Mouse (Mus musculus) midbrain, embryonic 16.5 days (tissue): ENCODE measurements around the gene Tnnc2. TPM values are rescaled to one million over a fixed set of nuclear protein-coding genes. Genes with fewer than 3 reads are reported as not detected.

Experiments used
- ATAC-seq: fragments of 200-750 bp; cut with Nextera tagmentation; 2 replicates; pipeline ENCODE4 v1.8.0; 2017; ENCODE audit warnings: moderate TSS enrichment
- H3K27ac ChIP-seq: fragments of 300-500 bp; sonication (generic); 2 replicates; pipeline ENCODE4 v1.5.1; 2014; ENCODE audit warnings: mild to moderate bottlenecking, low read length, mixed read lengths
- H3K27me3 ChIP-seq: fragments of 300-500 bp; sonication (generic); 2 replicates; pipeline ENCODE4 v1.6.1; 2014; ENCODE audit warnings: low read depth, low read length, mixed read lengths; ENCODE audit not compliant: control insufficient read depth, insufficient read depth
- H3K36me3 ChIP-seq: fragments of 300-500 bp; sonication (generic); 2 replicates; pipeline ENCODE4 v1.6.1; 2014; ENCODE audit warnings: mild to moderate bottlenecking, low read length, moderate library complexity, mixed read lengths; ENCODE audit not compliant: control insufficient read depth, insufficient read depth
- H3K4me1 ChIP-seq: fragments of 300-500 bp; sonication (generic); 2 replicates; pipeline ENCODE4 v1.6.1; 2014; ENCODE audit warnings: mild to moderate bottlenecking, low read length, mixed read lengths; ENCODE audit not compliant: control insufficient read depth, insufficient read depth
- H3K4me2 ChIP-seq: fragments of 300-500 bp; sonication (generic); 2 replicates; pipeline ENCODE4 v1.6.1; 2014; ENCODE audit warnings: mild to moderate bottlenecking, low read length, mixed read lengths
- H3K4me3 ChIP-seq: fragments of 300-500 bp; sonication (generic); 2 replicates; pipeline ENCODE4 v1.5.1; 2014; ENCODE audit warnings: low read depth, mild to moderate bottlenecking, low read length, moderate library complexity, mixed read lengths
- H3K9ac ChIP-seq: fragments of 300-500 bp; sonication (generic); 2 replicates; pipeline ENCODE4 v1.6.1; 2014; ENCODE audit warnings: low read depth, low read length, mixed read lengths
- H3K9me3 ChIP-seq: fragments of 300-500 bp; sonication (generic); replicated peaks from 2 replicates; pipeline ENCODE4 v1.6.1; 2014; ENCODE audit warnings: mild to moderate bottlenecking, low read length, mixed read lengths; ENCODE audit not compliant: control insufficient read depth, poor library complexity, severe bottlenecking
- WGBS: fragments of 180-500 bp; shearing (Covaris S2); extraction: QIAGEN DNeasy Blood & Tissue Kit; methylation state at CpG from one replicate; pipeline ENCODE4 v1.1.7; 2014; 5-methylcytosine and 5-hydroxymethylcytosine counted together
- polyA plus RNA-seq: library from polyadenylated mRNA; unstranded; fragments of >200 nt; fragmentation: Nextera tagmentation; extraction: Ambion mirVana; gene quantifications from 2 replicates; pipeline ENCODE4 v1.2.1, GENCODE M21; 2015

Gene Tnnc2
- polyA plus RNA-seq, 1 experiment from 2014 or later, result 0.43 TPM

GRCm38 (mm10) chr2:164745843-164746479 lies 33.8 kb downstream of the Tnnc2 start, which contains the start of the genes Wfdc3 and Dnttip1:
Gene Wfdc3 (minus strand): TSS chr2:164745931.
Gene Dnttip1 (plus strand): TSS chr2:164745983.
- Histone ChIP-seq H3K27ac (peak within 1 kb of the TSS; percentile 57), H3K27me3 (no peaks in the 10 kb centered on the region), H3K36me3 (peaks cover 3% of the 10 kb centered on the region; the same call in 1 of the 2 replicates), H3K4me2 (peak within 1 kb of the TSS; percentile 91), H3K4me3 (peak within 1 kb of the TSS; percentile 90), H3K4me1 (peaks cover 26% of the 10 kb centered on the region), H3K9me3 (no peaks in the 10 kb centered on the region), H3K9ac (peak within 1 kb of the TSS; percentile 93)
- ATAC-seq, result peak; percentile 93
- under 1% methylated on average over 63 of the region's 70 CpGs for WGBS

DNA sequence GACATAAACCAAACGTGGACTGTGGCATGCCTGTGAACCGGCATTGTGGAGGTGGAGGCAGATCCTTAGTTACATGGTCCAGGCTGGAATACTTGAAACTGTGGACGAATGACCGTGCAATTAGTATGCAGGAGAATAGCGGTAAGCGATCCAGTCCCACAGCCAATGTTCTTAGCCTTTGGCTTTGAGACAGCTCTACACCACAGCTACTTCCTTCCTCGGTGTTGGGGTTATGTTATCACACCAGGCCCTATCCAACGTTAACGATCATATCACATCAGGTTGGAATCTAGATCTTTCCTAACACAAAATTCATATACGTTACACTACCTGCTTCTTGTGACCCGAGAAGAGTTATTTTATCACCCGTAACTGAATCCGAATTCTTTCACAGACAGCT lies 34.8 kb downstream of the Tnnc2 start:
- Histone ChIP-seq H3K9ac (peak overlapping the region; percentile 93), H3K4me2 (peak overlapping the region; percentile 91), H3K27me3 (no peaks in the 10 kb centered on the region), H3K4me3 (peak overlapping the region; percentile 90), H3K36me3 (no peaks in the 10 kb centered on the region), H3K9me3 (no peaks in the 10 kb centered on the region), H3K4me1 (peaks cover 26% of the 10 kb centered on the region), H3K27ac (no peak overlapping the region)
- 77% methylated on average over 13 of the region's 13 CpGs for WGBS
- ATAC-seq, result no peak

DNA sequence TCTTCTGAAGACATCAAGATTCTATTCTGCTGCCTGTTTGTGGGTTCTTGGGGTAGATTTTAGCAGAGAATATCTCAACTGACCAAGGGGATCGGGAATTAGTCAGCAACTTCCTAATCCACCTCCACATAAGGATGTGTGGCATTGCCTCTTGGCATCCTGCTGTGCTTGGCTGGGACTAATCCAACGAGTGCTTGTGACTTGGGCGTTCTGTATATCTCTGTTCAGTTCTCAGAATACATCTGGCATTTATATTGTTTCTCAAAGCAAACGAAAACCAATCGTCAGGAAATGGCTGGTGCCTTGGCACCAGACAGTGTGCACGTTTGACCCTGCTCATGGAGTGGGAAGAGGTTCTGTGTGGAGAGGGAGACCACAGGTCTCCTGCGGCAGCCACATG lies 39.9 kb downstream of the Tnnc2 start:
- H3K27me3 ChIP-seq, result no peaks in the 10 kb centered on the region
- no peaks in the 10 kb centered on the region for H3K36me3 ChIP-seq
- no peak overlapping the region for H3K27ac ChIP-seq
- 50% methylated on average over 7 of the region's 7 CpGs for WGBS
- no peaks in the 10 kb centered on the region for H3K9me3 ChIP-seq
- peaks cover 1% of the 10 kb centered on the region for H3K4me1 ChIP-seq
- no peak overlapping the region for H3K4me2 ChIP-seq
- H3K9ac ChIP-seq, result no peak overlapping the region
- H3K4me3 ChIP-seq, result no peak overlapping the region
- ATAC-seq, result no peak

DNA sequence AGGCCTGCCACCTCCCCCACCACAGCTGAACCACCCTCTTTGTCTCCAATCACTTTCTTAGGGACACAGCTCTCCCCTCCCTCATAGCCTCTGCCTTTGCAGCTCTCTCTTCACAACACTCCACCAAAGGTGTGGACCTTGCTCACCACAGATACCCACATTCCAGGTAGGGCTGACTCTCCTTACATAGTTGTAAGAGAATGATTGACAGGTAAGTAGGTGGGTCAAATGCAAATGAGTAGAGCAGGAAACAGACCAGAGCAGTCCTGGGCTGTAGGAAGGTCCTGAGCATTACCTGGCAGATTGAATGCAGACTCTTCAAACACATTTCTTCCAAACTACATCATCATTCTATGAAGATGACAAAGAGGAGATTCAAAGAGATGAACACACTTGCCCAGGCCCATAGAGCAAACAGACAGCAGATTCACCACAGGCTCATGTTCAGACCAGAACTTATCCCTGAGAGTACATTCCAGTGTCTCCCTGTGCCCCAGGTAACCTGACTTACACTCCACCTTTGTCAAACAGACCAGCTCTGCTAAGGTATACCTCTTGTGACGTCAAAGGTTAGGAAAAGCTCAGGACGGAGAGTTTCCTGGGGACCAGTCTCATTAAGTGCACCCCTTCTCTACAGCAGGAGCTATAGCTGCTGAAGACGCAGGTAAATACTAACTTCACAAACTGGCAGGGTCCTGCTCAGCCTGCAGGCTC lies 42.2 kb downstream of the Tnnc2 start:
- Histone ChIP-seq H3K27ac (no peak overlapping the region), H3K36me3 (no peaks in the 10 kb centered on the region), H3K4me1 (no peaks in the 10 kb centered on the region), H3K9ac (no peak overlapping the region), H3K9me3 (no peaks in the 10 kb centered on the region), H3K27me3 (no peaks in the 10 kb centered on the region), H3K4me3 (no peak overlapping the region), H3K4me2 (no peak overlapping the region)
- ATAC-seq, result no peak
- 67% methylated on average over 3 of the region's 3 CpGs for WGBS

DNA sequence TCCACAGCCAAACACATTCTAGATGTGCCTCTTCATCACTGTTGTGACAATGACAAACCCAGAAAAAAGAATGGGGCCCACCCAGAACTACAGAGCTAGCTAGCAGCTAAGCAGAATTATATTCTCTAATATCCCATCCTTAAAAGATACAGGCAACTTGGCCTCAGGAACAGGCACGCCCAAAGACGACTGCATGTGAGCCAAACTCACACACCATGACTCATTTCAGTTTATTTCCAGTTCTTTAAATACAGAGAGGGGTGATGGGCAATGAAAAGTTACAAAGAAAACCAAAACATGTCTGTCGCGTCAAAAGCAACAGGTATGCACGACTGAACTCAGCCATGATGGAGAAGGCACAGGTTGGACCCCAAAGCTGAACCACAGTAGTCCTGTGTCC lies 44.3 kb downstream of the Tnnc2 start:
- no peaks in the 10 kb centered on the region for H3K27me3 ChIP-seq
- no peak overlapping the region for H3K4me2 ChIP-seq
- H3K9ac ChIP-seq, result no peak overlapping the region
- no peaks in the 10 kb centered on the region for H3K36me3 ChIP-seq
- no peaks in the 10 kb centered on the region for H3K4me1 ChIP-seq
- WGBS, result 90% methylated on average over 5 of the region's 5 CpGs
- ATAC-seq, result no peak
- no peak overlapping the region for H3K4me3 ChIP-seq
- no peak overlapping the region for H3K27ac ChIP-seq
- H3K9me3 ChIP-seq, result no peaks in the 10 kb centered on the region

DNA sequence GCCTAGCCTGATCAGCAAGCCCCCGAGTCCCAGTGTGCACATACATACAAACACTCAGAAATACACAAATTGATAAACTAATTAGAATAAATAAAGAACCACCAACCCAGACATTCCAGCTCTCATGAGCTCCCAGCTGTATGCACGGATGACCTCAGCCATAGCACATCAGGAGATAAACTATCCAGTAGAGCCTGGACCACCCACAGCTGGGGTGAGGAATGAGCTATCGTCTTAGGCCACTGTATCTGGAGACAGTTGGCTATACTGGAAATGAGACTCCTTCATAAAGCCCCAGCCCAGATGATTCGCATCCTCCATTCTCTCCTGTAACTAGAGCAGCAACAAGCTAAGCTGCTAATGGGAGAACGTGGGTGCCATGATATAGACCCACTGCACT lies 44.9 kb downstream of the Tnnc2 start:
- no peak for ATAC-seq
- Histone ChIP-seq H3K9me3 (no peaks in the 10 kb centered on the region), H3K27me3 (no peaks in the 10 kb centered on the region), H3K4me3 (no peak overlapping the region), H3K9ac (no peak overlapping the region), H3K4me1 (no peaks in the 10 kb centered on the region), H3K4me2 (no peak overlapping the region), H3K27ac (no peak overlapping the region), H3K36me3 (no peaks in the 10 kb centered on the region)
- WGBS, result 90% methylated on average over 5 of the region's 5 CpGs

GRCm38 (mm10) chr2:164733259-164733658 lies 46.5 kb downstream of the Tnnc2 start:
- H3K4me3 ChIP-seq, result no peak overlapping the region
- no peak for ATAC-seq
- H3K4me1 ChIP-seq, result no peaks in the 10 kb centered on the region
- H3K9me3 ChIP-seq, result no peaks in the 10 kb centered on the region
- 74% methylated on average over 2 of the region's 2 CpGs for WGBS
- no peaks in the 10 kb centered on the region for H3K27me3 ChIP-seq
- no peak overlapping the region for H3K9ac ChIP-seq
- H3K27ac ChIP-seq, result no peak overlapping the region
- H3K36me3 ChIP-seq, result no peaks in the 10 kb centered on the region
- H3K4me2 ChIP-seq, result no peak overlapping the region

DNA sequence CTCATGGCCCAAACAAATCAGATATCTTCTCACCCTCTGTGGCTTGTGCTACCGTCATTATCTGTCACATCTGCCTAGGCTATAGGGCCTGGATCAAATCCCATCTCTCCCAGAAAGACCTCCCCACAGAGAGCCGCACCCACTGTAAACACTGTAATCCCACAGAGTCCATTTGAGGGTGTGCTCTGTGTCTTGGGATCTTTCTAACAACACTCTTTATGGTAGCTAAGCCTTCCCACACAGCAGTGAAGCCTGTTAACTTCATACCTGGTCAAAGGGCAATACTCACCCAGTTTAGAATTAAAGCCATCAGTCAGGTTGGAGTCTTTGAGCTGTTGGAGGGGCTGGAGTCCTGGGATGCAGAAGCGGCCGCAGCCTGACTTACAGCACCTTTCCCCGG lies 48.0 kb downstream of the Tnnc2 start:
- 74% methylated on average over 5 of the region's 5 CpGs for WGBS
- Histone ChIP-seq H3K36me3 (no peaks in the 10 kb centered on the region), H3K9ac (no peak overlapping the region), H3K4me1 (no peaks in the 10 kb centered on the region), H3K4me3 (no peak overlapping the region), H3K27me3 (no peaks in the 10 kb centered on the region), H3K4me2 (no peak overlapping the region), H3K27ac (no peak overlapping the region), H3K9me3 (no peaks in the 10 kb centered on the region)
- no peak for ATAC-seq
